Mouse (Mus musculus): ENCODE data around the gene Acr. TPM values are rescaled to one million over a fixed set of nuclear protein-coding genes. Genes with fewer than 3 reads are reported as not detected.

Acr gene
- polyA plus RNA-seq, 1 experiment from 2014 or later: 0.08 TPM

DNA sequence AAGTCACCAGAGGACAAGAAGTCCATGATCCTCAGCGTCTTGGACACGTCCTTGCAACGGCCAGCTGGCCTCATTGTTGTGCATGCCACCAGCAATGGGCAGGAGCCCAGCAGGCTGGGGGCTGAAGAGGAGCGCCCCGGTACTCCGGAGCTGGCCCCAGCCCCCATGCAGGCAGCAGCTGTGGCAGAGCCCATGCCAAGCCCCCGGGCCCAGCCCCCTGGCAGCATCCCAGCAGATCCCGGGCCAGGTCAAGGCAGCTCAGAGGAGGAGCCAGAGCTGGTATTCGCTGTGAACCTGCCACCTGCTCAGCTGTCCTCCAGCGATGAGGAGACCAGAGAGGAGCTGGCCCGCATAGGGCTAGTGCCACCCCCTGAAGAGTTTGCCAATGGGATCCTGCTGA is 19.3 kb upstream of the Acr start:
- WGBS: 42% methylated on average over 11 of the region's 11 CpGs
- peaks cover 14% of the 10 kb centered on the region for H3K4me1 ChIP-seq (replicated peaks)
- peak overlapping the region; percentile 76 for H3K4me2 ChIP-seq
- peak overlapping the region; percentile 46; the same call in 1 of the 2 replicates for H3K4me3 ChIP-seq
- no peak for ATAC-seq (replicated peaks; ENCODE audit: insufficient number of reproducible peaks, insufficient read depth, low FRiP score, low read depth)
- H3K27me3 ChIP-seq: peaks cover 23% of the 10 kb centered on the region
- no peak overlapping the region for H3K27ac ChIP-seq
- no peaks in the 10 kb centered on the region for H3K36me3 ChIP-seq
- H3K9me3 ChIP-seq (replicated peaks): no peaks in the 10 kb centered on the region
- no peak overlapping the region for H3K9ac ChIP-seq

- no peak for ATAC-seq (replicated peaks; ENCODE audit: insufficient number of reproducible peaks, insufficient read depth, low FRiP score, low read depth)
- H3K27ac ChIP-seq: no peak overlapping the region
- H3K4me2 ChIP-seq: no peak overlapping the region
- H3K9me3 ChIP-seq (replicated peaks): no peaks in the 10 kb centered on the region
- peaks cover 21% of the 10 kb centered on the region for H3K4me1 ChIP-seq (replicated peaks)
- H3K36me3 ChIP-seq: no peaks in the 10 kb centered on the region
- no peak overlapping the region for H3K4me3 ChIP-seq
- peaks cover 23% of the 10 kb centered on the region for H3K27me3 ChIP-seq
- no peak overlapping the region for H3K9ac ChIP-seq
- WGBS: 90% methylated on average over 8 of the region's 8 CpGs
These were observed 17.6 kb upstream of the Acr start for GRCm38 (mm10) chr15:89550506-89550905.

- Histone ChIP-seq H3K4me3 (no peak overlapping the region), H3K27me3 (peaks cover 34% of the 10 kb centered on the region), H3K27ac (no peak overlapping the region), H3K4me1 (replicated peaks) (peaks cover 27% of the 10 kb centered on the region), H3K9ac (no peak overlapping the region), H3K36me3 (no peaks in the 10 kb centered on the region), H3K4me2 (no peak overlapping the region), H3K9me3 (replicated peaks) (no peaks in the 10 kb centered on the region)
- no peak for ATAC-seq (replicated peaks; ENCODE audit: insufficient number of reproducible peaks, insufficient read depth, low FRiP score, low read depth)
- 64% methylated on average over 1 of the region's 1 CpGs for WGBS
These were observed 16.4 kb upstream of the Acr start for GRCm38 (mm10) chr15:89551733-89552132.

DNA sequence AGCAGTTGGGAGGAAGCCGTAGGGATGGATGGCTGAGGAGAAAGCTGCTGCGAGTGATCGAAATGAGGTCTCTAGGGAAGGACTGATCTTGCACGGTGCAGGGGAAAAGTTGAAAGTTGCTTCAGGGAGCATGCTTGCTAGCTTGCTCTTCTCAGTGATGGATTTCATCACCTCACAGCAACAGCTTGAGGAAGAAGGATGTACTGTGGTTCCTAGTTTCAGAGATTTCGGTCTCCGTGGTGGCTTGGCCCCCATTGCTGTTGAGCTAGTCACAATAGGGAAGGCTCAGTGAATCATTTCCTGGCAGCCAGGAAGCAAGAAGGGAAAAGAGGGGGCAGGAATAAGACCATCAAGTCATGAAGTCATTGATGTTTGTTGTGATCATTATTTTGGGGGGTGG is 12.5 kb upstream of the Acr start:
- H3K9me3 ChIP-seq (replicated peaks): no peaks in the 10 kb centered on the region
- no peak for ATAC-seq (replicated peaks; ENCODE audit: insufficient number of reproducible peaks, insufficient read depth, low FRiP score, low read depth)
- H3K4me3 ChIP-seq: no peak overlapping the region
- peaks cover 40% of the 10 kb centered on the region for H3K27me3 ChIP-seq
- no peak overlapping the region for H3K4me2 ChIP-seq
- no peak overlapping the region for H3K9ac ChIP-seq
- H3K27ac ChIP-seq: no peak overlapping the region
- WGBS: 66% methylated on average over 6 of the region's 6 CpGs
- peaks cover 33% of the 10 kb centered on the region for H3K4me1 ChIP-seq (replicated peaks)
- H3K36me3 ChIP-seq: no peaks in the 10 kb centered on the region

GRCm38 (mm10) chr15:89556401-89557178 is 11.5 kb upstream of the Acr start:
- Histone ChIP-seq H3K9me3 (replicated peaks) (no peaks in the 10 kb centered on the region), H3K4me1 (replicated peaks) (peaks cover 33% of the 10 kb centered on the region), H3K27me3 (peaks cover 40% of the 10 kb centered on the region), H3K4me3 (peak overlapping the region; percentile 38), H3K9ac (no peak overlapping the region), H3K36me3 (no peaks in the 10 kb centered on the region), H3K27ac (no peak overlapping the region; the same call in 1 of the 2 replicates), H3K4me2 (peak overlapping the region; percentile 60)
- 24% methylated on average over 23 of the region's 23 CpGs for WGBS
- 0 out of 2 replicates have a peak, but pooled peaks have one; percentile 5 for ATAC-seq (replicated peaks; ENCODE audit: insufficient number of reproducible peaks, insufficient read depth, low FRiP score, low read depth)

- Histone ChIP-seq H3K27ac (no peak overlapping the region), H3K4me1 (replicated peaks) (peaks cover 33% of the 10 kb centered on the region), H3K9ac (no peak overlapping the region), H3K27me3 (peaks cover 40% of the 10 kb centered on the region), H3K36me3 (no peaks in the 10 kb centered on the region), H3K9me3 (replicated peaks) (no peaks in the 10 kb centered on the region), H3K4me3 (peak overlapping the region; percentile 38), H3K4me2 (peak overlapping the region; percentile 60)
- WGBS: 17% methylated on average over 35 of the region's 40 CpGs
- ATAC-seq (replicated peaks; ENCODE audit: insufficient number of reproducible peaks, insufficient read depth, low FRiP score, low read depth): no peak
These were observed 10.7 kb upstream of the Acr start for GRCm38 (mm10) chr15:89557179-89557995.

GRCm38 (mm10) chr15:89557996-89558390 is 10.1 kb upstream of the Acr start:
- no peak overlapping the region for H3K9ac ChIP-seq

DNA sequence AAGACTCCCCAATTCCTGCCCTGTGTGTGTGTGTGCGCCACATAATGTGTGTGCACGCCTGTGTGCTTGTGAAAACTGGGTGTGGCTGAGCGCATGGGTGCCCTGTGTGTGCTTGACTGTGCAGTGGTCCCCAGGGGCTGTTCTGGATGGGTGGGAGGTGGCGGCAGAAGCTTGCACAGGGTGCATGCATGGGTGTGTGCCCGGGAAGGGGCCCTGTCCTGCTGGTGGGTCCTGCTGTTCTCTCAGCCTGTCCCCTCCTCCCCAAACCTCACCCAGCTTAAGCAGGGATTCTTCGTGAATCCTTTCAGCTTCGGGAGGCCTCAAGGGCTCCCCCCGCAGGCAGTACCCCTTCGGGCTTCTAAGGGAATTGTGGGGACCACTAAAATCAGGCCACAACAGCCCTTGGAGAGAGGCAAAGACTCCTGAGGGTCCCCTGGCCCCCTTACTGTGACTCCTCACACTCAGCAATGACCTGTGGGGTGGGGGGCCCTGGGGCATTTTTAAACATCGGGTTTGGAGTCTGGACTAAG is 8.9 kb upstream of the Acr start:
- Histone ChIP-seq H3K4me1 (replicated peaks) (peaks cover 33% of the 10 kb centered on the region), H3K36me3 (no peaks in the 10 kb centered on the region), H3K9me3 (replicated peaks) (no peaks in the 10 kb centered on the region), H3K27ac (no peak overlapping the region), H3K4me3 (no peak overlapping the region), H3K9ac (no peak overlapping the region), H3K27me3 (peaks cover 40% of the 10 kb centered on the region), H3K4me2 (no peak overlapping the region)
- WGBS: 47% methylated on average over 10 of the region's 10 CpGs
- no peak for ATAC-seq (replicated peaks; ENCODE audit: insufficient number of reproducible peaks, insufficient read depth, low FRiP score, low read depth)

More at GRCm38 (mm10) chr15:89557996-89558390, 10.1 kb upstream of the Acr start:
- H3K27me3 ChIP-seq: peaks cover 40% of the 10 kb centered on the region
- peak overlapping the region; percentile 60 for H3K4me2 ChIP-seq
- H3K36me3 ChIP-seq: no peaks in the 10 kb centered on the region
- peaks cover 33% of the 10 kb centered on the region for H3K4me1 ChIP-seq (replicated peaks)
- ATAC-seq (replicated peaks; ENCODE audit: insufficient number of reproducible peaks, insufficient read depth, low FRiP score, low read depth): no peak
- no peaks in the 10 kb centered on the region for H3K9me3 ChIP-seq (replicated peaks)
- 20% methylated on average over 34 of the region's 34 CpGs for WGBS
- no peak overlapping the region for H3K27ac ChIP-seq
- H3K4me3 ChIP-seq: peak overlapping the region; percentile 38

DNA sequence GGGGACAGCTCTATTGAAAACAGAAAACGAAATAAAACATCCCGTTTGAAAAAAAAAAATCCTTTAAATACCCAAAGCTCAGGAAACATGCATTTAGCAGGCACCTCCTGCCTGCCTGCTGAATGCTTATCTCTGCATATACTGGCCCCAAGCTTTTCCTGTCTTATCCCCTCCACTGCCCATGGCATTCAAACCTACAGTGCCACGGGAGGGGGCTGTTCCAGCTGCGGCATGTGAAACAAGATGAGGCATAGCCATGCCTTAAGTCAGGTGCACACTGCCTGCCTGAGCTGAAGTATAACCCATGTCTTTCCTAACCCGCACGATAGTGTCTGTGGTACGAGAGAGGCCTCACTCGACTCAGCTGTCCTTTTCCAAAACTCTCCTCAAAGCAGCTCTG is 4.0 kb downstream of the Acr start:
- Histone ChIP-seq H3K9me3 (replicated peaks) (no peaks in the 10 kb centered on the region), H3K36me3 (no peaks in the 10 kb centered on the region), H3K9ac (no peak overlapping the region), H3K4me1 (replicated peaks) (no peaks in the 10 kb centered on the region), H3K27me3 (no peaks in the 10 kb centered on the region), H3K27ac (no peak overlapping the region), H3K4me2 (no peak overlapping the region), H3K4me3 (no peak overlapping the region)
- no peak for ATAC-seq (replicated peaks; ENCODE audit: insufficient number of reproducible peaks, insufficient read depth, low FRiP score, low read depth)
- WGBS: 63% methylated on average over 8 of the region's 8 CpGs

DNA sequence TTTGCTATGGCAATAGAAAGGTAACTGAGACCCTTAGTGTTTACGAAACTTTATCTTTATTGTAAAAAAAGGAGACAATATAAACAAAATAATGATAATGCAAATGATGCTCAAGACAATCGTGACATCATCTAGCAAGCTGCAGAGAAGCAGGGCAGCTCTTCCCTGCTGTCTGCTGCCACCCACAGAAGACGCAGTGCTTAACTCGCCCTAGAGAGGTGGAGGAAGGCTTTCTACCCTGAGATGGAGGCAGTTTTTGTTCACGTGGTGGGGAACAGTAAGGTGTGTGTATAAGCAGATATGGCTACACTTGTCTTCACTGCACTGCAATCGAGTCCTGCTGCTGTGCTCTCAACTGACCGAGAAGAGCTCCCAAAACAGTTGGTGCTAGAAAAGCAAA is 14.4 kb downstream of the Acr start:
- Histone ChIP-seq H3K36me3 (no peaks in the 10 kb centered on the region), H3K4me1 (replicated peaks) (no peaks in the 10 kb centered on the region), H3K9me3 (replicated peaks) (no peaks in the 10 kb centered on the region), H3K9ac (no peak overlapping the region), H3K4me3 (no peak overlapping the region), H3K27ac (no peak overlapping the region), H3K4me2 (no peak overlapping the region), H3K27me3 (no peaks in the 10 kb centered on the region)
- ATAC-seq (replicated peaks; ENCODE audit: insufficient number of reproducible peaks, insufficient read depth, low FRiP score, low read depth): no peak
- WGBS: 86% methylated on average over 7 of the region's 7 CpGs

DNA sequence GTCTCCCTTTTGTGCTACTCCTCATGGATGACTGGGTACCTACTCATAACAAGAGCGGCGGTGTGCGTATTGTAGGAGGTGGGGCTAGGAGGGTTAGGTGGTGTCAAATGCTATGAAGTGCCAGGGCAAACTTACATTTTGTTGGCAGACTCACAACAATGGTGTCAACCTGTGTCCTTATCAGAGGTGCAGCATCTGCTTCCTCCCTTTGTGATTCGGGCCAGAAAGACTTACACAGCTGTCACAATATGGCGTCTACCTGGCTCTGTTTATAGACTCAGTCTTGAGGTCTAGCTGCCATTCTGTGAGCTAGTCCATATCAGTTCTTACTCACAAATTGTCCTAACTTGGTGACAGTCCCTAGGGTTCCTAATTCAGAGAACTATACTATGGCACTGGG is 17.0 kb downstream of the Acr start:
- 72% methylated on average over 5 of the region's 5 CpGs for WGBS

More for the DNA sequence above, 17.0 kb downstream of the Acr start:
- no peaks in the 10 kb centered on the region for H3K36me3 ChIP-seq
- ATAC-seq (replicated peaks; ENCODE audit: insufficient number of reproducible peaks, insufficient read depth, low FRiP score, low read depth): no peak
- H3K27ac ChIP-seq: no peak overlapping the region
- H3K27me3 ChIP-seq: no peaks in the 10 kb centered on the region
- no peak overlapping the region for H3K4me2 ChIP-seq
- no peak overlapping the region for H3K9ac ChIP-seq
- no peak overlapping the region for H3K4me3 ChIP-seq
- no peaks in the 10 kb centered on the region for H3K4me1 ChIP-seq (replicated peaks)
- H3K9me3 ChIP-seq (replicated peaks): no peaks in the 10 kb centered on the region

Data from heart, embryonic 15.5 days (tissue).